Mouse (Mus musculus) CH12.LX (cell line): Measurements from ENCODE around the gene Fam20b. TPM values are rescaled to one million over a fixed set of nuclear protein-coding genes. Genes with fewer than 3 reads are reported as not detected.

Source experiments
- DNase-seq: peaks from one replicate; pipeline ENCODE4 v3.0.0-alpha.2; 2013; ENCODE audit errors: extremely low read depth
- H3K27ac ChIP-seq: 2 replicates; pipeline ENCODE4 v1.5.1; 2012; ENCODE audit warnings: low read depth, mild to moderate bottlenecking, control low read depth, moderate library complexity; ENCODE audit not compliant: insufficient read depth
- H3K27me3 ChIP-seq: replicated peaks from 2 replicates; pipeline ENCODE3; 2012; ENCODE audit warnings: inconsistent platforms
- H3K36me3 ChIP-seq, 2 experiments: replicated peaks in 1 of 2; 2 replicates each; pipeline versions ENCODE3 to v1.6.1; 2012; ENCODE audit warnings: inconsistent platforms in 1 of 2, low read length in 1 of 2, mild to moderate bottlenecking in 1 of 2, mixed read lengths in 1 of 2, moderate library complexity in 1 of 2; ENCODE audit not compliant: control insufficient read depth in 1 of 2, insufficient read depth in 1 of 2
- H3K4me1 ChIP-seq, 2 experiments: 2 replicates each; pipeline ENCODE4 v1.6.1; 2012; ENCODE audit warnings: inconsistent platforms in 1 of 2, moderate library complexity in 1 of 2; ENCODE audit not compliant: insufficient read depth in 2 of 2, control insufficient read depth in 1 of 2
- H3K4me2 ChIP-seq: 2 replicates; pipeline ENCODE4 v1.6.1; 2012; ENCODE audit warnings: low read depth, mild to moderate bottlenecking, control low read depth; ENCODE audit not compliant: poor library complexity, insufficient read depth, severe bottlenecking
- H3K4me3 ChIP-seq, 3 experiments: fragments of 150-350 bp in 1 of 3; sonication (generic) in 1 of 3; replicated peaks in 1 of 3; 2 replicates each; pipeline versions ENCODE3 to v1.5.1; 2011 to 2012; ENCODE audit warnings: low read depth in 2 of 3, low read length in 2 of 3, mild to moderate bottlenecking in 2 of 3, moderate library complexity in 2 of 3, control low read depth in 1 of 3, improper control_type of control experiment in 1 of 3, inconsistent platforms in 1 of 3, mixed read lengths in 1 of 3; ENCODE audit not compliant: poor library complexity in 1 of 3
- H3K79me2 ChIP-seq: replicated peaks from 2 replicates; pipeline ENCODE4 v1.6.1; 2012; ENCODE audit warnings: mild to moderate bottlenecking, moderate library complexity; ENCODE audit not compliant: control insufficient read depth, poor library complexity, insufficient read depth, severe bottlenecking; ENCODE audit errors: extremely low read depth
- H3K9ac ChIP-seq: 2 replicates; pipeline ENCODE4 v1.6.1; 2012; ENCODE audit warnings: low read depth, mild to moderate bottlenecking, control low read depth, moderate library complexity; ENCODE audit not compliant: insufficient read depth
- H3K9me3 ChIP-seq: replicated peaks from 2 replicates; pipeline ENCODE3; 2012; ENCODE audit warnings: low read length, inconsistent platforms, mixed read lengths
- CHD1 ChIP-seq: IDR thresholded peaks from 2 replicates; pipeline ENCODE4 v1.6.1; 2012; ENCODE audit warnings: low read depth, low read length, improper control_type of control experiment, inconsistent platforms
- CTCF ChIP-seq, 2 experiments: IDR thresholded peaks in 1 of 2; conservative IDR thresholded peaks in 1 of 2; 2 replicates each; pipeline ENCODE4 v1.5.1; 2011 to 2012; ENCODE audit warnings: low read depth in 2 of 2, low read length in 2 of 2, improper control_type of control experiment in 1 of 2, inconsistent platforms in 1 of 2, mild to moderate bottlenecking in 1 of 2, moderate library complexity in 1 of 2
- IRF4 ChIP-seq: IDR thresholded peaks from 2 replicates; pipeline ENCODE4 v1.6.1; 2014; ENCODE audit warnings: low read depth, mild to moderate bottlenecking, inconsistent platforms, low read length, improper control_type of control experiment
- JUN ChIP-seq: IDR thresholded peaks from 2 replicates; pipeline ENCODE4 v1.6.1; 2011; ENCODE audit warnings: low read depth, mild to moderate bottlenecking, low read length, improper control_type of control experiment, moderate library complexity; ENCODE audit not compliant: insufficient read depth
- MAFK ChIP-seq: IDR thresholded peaks from 2 replicates; pipeline ENCODE4 v1.6.1; 2011; ENCODE audit warnings: low read length, improper control_type of control experiment; ENCODE audit not compliant: insufficient replicate concordance
- MAX ChIP-seq: IDR thresholded peaks from 2 replicates; pipeline ENCODE4 v1.6.1; 2011; ENCODE audit warnings: low read length, improper control_type of control experiment
- NRF1 ChIP-seq: IDR thresholded peaks from 2 replicates; pipeline ENCODE4 v1.6.1; 2014; ENCODE audit warnings: low read depth, mild to moderate bottlenecking, inconsistent platforms, low read length, improper control_type of control experiment, moderate library complexity
- POLR2A ChIP-seq: IDR thresholded peaks from 2 replicates; pipeline ENCODE4 v1.6.1; 2011; ENCODE audit warnings: low read depth, mild to moderate bottlenecking, improper control_type of control experiment, low read length
- POLR2AphosphoS2 ChIP-seq: IDR thresholded peaks from 2 replicates; pipeline ENCODE4 v1.6.1; 2011; ENCODE audit warnings: low read depth, low read length, improper control_type of control experiment
- RAD21 ChIP-seq: IDR thresholded peaks from 2 replicates; pipeline ENCODE4 v1.6.1; 2011; ENCODE audit warnings: low read depth, mild to moderate bottlenecking, low read length, improper control_type of control experiment, moderate library complexity
- SMC3 ChIP-seq: IDR thresholded peaks from 2 replicates; pipeline ENCODE4 v1.6.1; 2011; ENCODE audit warnings: low read depth, low read length, improper control_type of control experiment
- USF2 ChIP-seq: conservative IDR thresholded peaks from 2 replicates; pipeline ENCODE4 v1.6.1; 2011; ENCODE audit warnings: low read depth, low read length, improper control_type of control experiment
- ZC3H11A ChIP-seq: IDR thresholded peaks from 2 replicates; pipeline ENCODE4 v1.6.1; 2012; ENCODE audit warnings: low read depth, mild to moderate bottlenecking, inconsistent platforms, low read length, improper control_type of control experiment
- ZNF384 ChIP-seq: IDR thresholded peaks from 2 replicates; pipeline ENCODE4 v1.6.1; 2012; ENCODE audit warnings: low read depth, low read length, improper control_type of control experiment, inconsistent platforms
- dilution Hi-C: fragments of 300-500 bp; cut with MboI; formaldehyde crosslinking; loops from 2 replicates; pipeline ENCODE4 v1.14.3; 2020; ENCODE audit warnings: low sequenced_read_pairs; ENCODE audit not compliant: extremely low pct_unique_long_range_greater_than_20kb, extremely low pct_ligation_motif_present
- in situ Hi-C: fragments of 300-500 bp; cut with MboI; formaldehyde crosslinking; loops from 3 replicates; pipeline ENCODE4 v1.14.3; 2019; ENCODE audit warnings: low sequenced_read_pairs, low pct_ligation_motif_present, low pct_unique_long_range_greater_than_20kb, mixed read lengths
- polyA plus RNA-seq: library from polyadenylated mRNA; unstranded; fragments of >175 nt; gene quantifications from 2 replicates; pipeline ENCODE4 v1.2.1, GENCODE M21; 2012; ENCODE audit warnings: low read depth; ENCODE audit not compliant: insufficient read length
- total RNA-seq, 2 experiments: library from RNA; depleted of rRNA; stranded (reverse); fragments of 300-350 nt in 1 of 2; fragments of >200 nt in 1 of 2; gene quantifications; 2 replicates each; pipeline ENCODE4 v1.2.3; 2012 to 2014

Gene Fam20b
- total and polyA plus RNA-seq, 3 experiments: 21.2 to 26.5 (median 22.3) TPM

DNA sequence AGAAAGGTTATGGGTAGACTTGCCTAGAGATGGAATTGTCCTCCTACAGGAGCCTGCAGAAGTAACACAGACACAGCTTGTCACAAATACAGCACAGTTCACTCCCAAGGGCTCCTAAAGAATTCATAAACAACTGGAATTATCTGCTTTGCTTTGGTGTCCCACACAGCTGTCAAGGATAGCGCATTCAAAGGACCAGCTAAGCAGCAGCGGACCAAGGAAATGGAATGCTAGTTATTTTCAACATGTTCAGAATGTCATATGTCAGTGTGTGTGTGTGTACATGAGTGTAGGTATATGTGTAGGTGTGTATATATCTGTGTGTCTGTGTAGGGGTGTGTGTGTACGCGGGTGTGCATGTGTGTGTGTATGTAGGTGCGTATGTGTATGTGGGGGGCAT is 14.1 kb upstream of the Fam20b start:
- Histone ChIP-seq H3K9me3 (no peaks in the 10 kb centered on the region), H3K4me3 (no peak overlapping the region), H3K79me2 (no peaks in the 10 kb centered on the region), H3K36me3 (no peaks in the 10 kb centered on the region), H3K4me2 (no peak overlapping the region), H3K4me1 (no peaks in the 10 kb centered on the region), H3K9ac (no peak overlapping the region), H3K27me3 (no peaks in the 10 kb centered on the region), H3K27ac (no peak overlapping the region)
- no peak for DNase-seq
- dilution Hi-C loops (no loop called here), in situ Hi-C loops (loop anchor here (25.0 kb wide), 1 partner anchor 554 kb away; no protein-coding TSS in a partner anchor)
- no peak for TF ChIP-seq USF2
- TF ChIP-seq CHD1: no peak
- TF ChIP-seq MAX: no peak
- no peak for TF ChIP-seq MAFK
- no peak for TF ChIP-seq JUN
- TF ChIP-seq NRF1: no peak
- TF ChIP-seq POLR2A: no peak
- no peak for TF ChIP-seq IRF4
- TF ChIP-seq ZNF384: no peak

- H3K4me3 ChIP-seq: no peak overlapping the region
- peak; percentile 65 to 68 for TF ChIP-seq CTCF (conservative IDR thresholded peaks at IDR 0.05 in 1 of 2, IDR thresholded peaks at IDR 0.05 in 1 of 2; ENCODE audit: low read depth in 2 of 2, low read length in 2 of 2)
- TF ChIP-seq SMC3: peak; percentile 52
- no peak for TF ChIP-seq NRF1
- TF ChIP-seq ZC3H11A: no peak
- TF ChIP-seq RAD21: peak; percentile 20
- TF ChIP-seq POLR2AphosphoS2: no peak
- peak; percentile 37 for DNase-seq
- no peak overlapping the region for H3K27ac ChIP-seq
- no peaks in the 10 kb centered on the region for H3K9me3 ChIP-seq
- no peak overlapping the region for H3K9ac ChIP-seq
- no peaks in the 10 kb centered on the region for H3K79me2 ChIP-seq
- no peak overlapping the region for H3K4me2 ChIP-seq
- in situ Hi-C loops: loop anchor here (25.0 kb wide), 1 partner anchor 556 kb away; no protein-coding TSS in a partner anchor
- H3K4me1 ChIP-seq: no peaks in the 10 kb centered on the region
- H3K36me3 ChIP-seq: no peaks in the 10 kb centered on the region
- H3K27me3 ChIP-seq: no peaks in the 10 kb centered on the region
- dilution Hi-C loops: no loop called here
Observed at GRCm38 (mm10) chr1:156730802-156731201, 11.9 kb upstream of the Fam20b start.
